Mouse (Mus musculus): Measurements from ENCODE around the gene Cytl1. TPM values are rescaled to one million over a fixed set of nuclear protein-coding genes. Genes with fewer than 3 reads are reported as not detected.

Gene Cytl1
- polyA plus RNA-seq, 1 experiment from 2014 or later, result 0.16 TPM

GRCm38 (mm10) chr5:37774011-37774410 lies 38.7 kb downstream of the Cytl1 start:
- Histone ChIP-seq H3K4me1 (replicated peaks) (peaks cover 5% of the 10 kb centered on the region), H3K4me3 (replicated peaks) (no peak overlapping the region), H3K9me3 (no peaks in the 10 kb centered on the region), H3K36me3 (no peaks in the 10 kb centered on the region), H3K27me3 (0 out of 2 replicates have a peak, but pooled peaks cover 3% of the 10 kb centered on the region), H3K4me2 (replicated peaks) (no peak overlapping the region), H3K27ac (no peak overlapping the region), H3K9ac (replicated peaks) (no peak overlapping the region)
- WGBS, result 84% methylated on average over 4 of the region's 4 CpGs
- ATAC-seq, result no peak

- H3K9ac ChIP-seq (replicated peaks), result no peak overlapping the region
- 0 out of 2 replicates have a peak, but pooled peaks cover 3% of the 10 kb centered on the region for H3K27me3 ChIP-seq
Observed at GRCm38 (mm10) chr5:37775681-37776080, 40.4 kb downstream of the Cytl1 start.

GRCm38 (mm10) chr5:37783306-37783705 lies 48.0 kb downstream of the Cytl1 start:
- Histone ChIP-seq H3K27ac (no peak overlapping the region), H3K36me3 (no peaks in the 10 kb centered on the region), H3K4me1 (replicated peaks) (no peaks in the 10 kb centered on the region), H3K4me2 (replicated peaks) (no peak overlapping the region), H3K9me3 (no peaks in the 10 kb centered on the region), H3K4me3 (replicated peaks) (no peak overlapping the region), H3K27me3 (no peaks in the 10 kb centered on the region), H3K9ac (replicated peaks) (no peak overlapping the region)
- ATAC-seq, result no peak
- WGBS, result 64% methylated on average over 8 of the region's 8 CpGs

More at GRCm38 (mm10) chr5:37775681-37776080, 40.4 kb downstream of the Cytl1 start:
- 39% methylated on average over 5 of the region's 5 CpGs for WGBS
- H3K4me3 ChIP-seq (replicated peaks), result no peak overlapping the region
- no peaks in the 10 kb centered on the region for H3K9me3 ChIP-seq
- no peaks in the 10 kb centered on the region for H3K4me1 ChIP-seq (replicated peaks)
- no peak overlapping the region for H3K27ac ChIP-seq
- H3K4me2 ChIP-seq (replicated peaks), result no peak overlapping the region
- ATAC-seq, result no peak
- no peaks in the 10 kb centered on the region for H3K36me3 ChIP-seq

GRCm38 (mm10) chr5:37784847-37785391 lies 49.6 kb downstream of the Cytl1 start:
- no peaks in the 10 kb centered on the region for H3K36me3 ChIP-seq
- no peak overlapping the region for H3K9ac ChIP-seq (replicated peaks)
- no peaks in the 10 kb centered on the region for H3K27me3 ChIP-seq
- H3K9me3 ChIP-seq, result no peaks in the 10 kb centered on the region
- H3K4me3 ChIP-seq (replicated peaks), result no peak overlapping the region
- 87% methylated on average over 9 of the region's 9 CpGs for WGBS
- no peak for ATAC-seq
- no peak overlapping the region for H3K4me2 ChIP-seq (replicated peaks)
- H3K27ac ChIP-seq, result no peak overlapping the region
- no peaks in the 10 kb centered on the region for H3K4me1 ChIP-seq (replicated peaks)

Other genes with a start within 250 kb of the Cytl1 start
- gene Stk32b, start 18.3 kb upstream of the Cytl1 start, polyA plus RNA-seq (2015; fragmentation: Nextera tagmentation; extraction: Ambion mirVana), result 15.2 and 17.3 TPM in 2 replicates
- 16.2 and 23.2 TPM in 2 replicates for gene Msx1, start 89.1 kb downstream of the Cytl1 start, polyA plus RNA-seq (2015; fragmentation: Nextera tagmentation; extraction: Ambion mirVana)

All from midbrain, embryonic 13.5 days (tissue).